Mouse (Mus musculus) spleen, adult 18-20 months (tissue): ENCODE results near the gene Myh2.

ENCODE experiments used
- DNase-seq, 2 experiments: peaks; one replicate each; pipeline ENCODE4 v3.0.0; 2022; ENCODE audit warnings: mixed read lengths in 2 of 2

Gene Myh2

DNA sequence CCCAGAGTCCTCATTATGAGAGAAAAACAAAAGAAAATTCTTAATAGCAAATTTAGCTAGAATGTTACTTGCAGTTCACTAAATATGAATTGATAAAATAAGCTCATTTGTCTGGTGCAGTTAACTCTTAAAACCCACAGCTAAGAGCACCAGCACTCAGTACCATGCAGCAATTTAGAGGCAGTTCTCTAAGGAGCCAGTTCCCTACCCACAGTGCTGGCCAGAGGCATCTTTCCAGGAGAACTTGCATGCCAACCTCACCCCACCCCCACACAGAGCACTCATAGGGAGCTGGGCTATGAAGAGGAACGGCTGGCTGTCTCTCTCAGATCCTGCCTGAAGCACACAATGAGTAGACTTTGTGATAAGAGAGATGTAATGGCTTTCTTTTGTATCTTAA is 17.7 kb upstream of the Myh2 start:
- DNase-seq: no peak

DNA sequence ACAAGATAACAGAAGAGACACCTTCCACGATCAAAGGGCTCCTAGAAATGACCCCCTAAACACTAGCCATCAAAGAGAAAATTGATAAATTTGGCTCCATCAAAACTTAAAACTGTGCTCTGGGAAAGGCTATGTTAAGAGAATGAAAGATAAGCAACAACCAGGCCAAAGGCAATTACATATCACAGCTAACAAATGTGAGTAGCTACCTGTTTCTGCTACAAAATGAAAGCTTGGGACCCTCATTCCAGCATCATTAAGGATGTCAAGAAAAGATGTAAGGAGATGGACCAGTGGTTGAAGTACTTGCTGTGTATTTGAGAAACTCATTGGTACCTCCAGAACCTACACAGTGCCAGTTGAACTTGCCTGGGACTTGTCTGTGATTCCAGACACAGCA is 17.0 kb upstream of the Myh2 start:
- no peak for DNase-seq

DNA sequence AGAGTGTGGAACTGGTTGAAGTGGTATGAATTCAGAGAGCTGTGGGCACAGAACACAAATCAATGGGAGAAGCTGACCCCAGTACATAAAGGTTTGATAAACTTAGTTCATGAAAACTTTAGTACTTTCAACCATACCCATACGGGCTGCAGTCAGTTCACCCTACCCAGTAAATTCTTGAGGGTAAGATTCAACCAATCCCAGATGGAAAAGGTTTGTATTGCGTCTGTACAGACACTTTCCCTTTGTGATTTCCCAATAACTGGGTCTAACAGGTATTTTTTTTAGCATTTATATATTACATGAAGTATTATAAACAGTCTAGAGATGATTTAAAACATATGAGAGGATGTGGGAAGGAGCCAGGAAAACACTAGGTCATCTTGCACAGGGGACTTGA is 15.2 kb upstream of the Myh2 start:
- no peak for DNase-seq

DNA sequence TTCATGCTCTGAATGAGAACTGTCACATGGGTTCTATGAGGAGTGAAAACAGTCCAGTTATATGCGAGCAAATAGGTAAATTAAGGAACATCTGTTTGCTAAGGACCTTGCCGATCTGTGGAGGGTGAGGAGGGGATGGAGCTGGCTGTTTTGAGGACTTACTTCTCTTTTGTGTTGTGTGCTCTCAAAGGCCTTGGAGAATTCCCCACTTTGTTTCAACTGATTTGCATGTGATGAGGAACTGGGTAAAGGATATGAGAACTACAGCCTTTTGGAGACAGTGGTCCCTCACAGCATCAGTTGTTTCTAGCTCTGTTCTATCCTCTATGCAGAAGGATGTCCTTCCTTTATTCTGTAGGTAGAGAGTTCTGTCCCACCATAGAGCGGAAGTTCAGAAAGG is 10.7 kb upstream of the Myh2 start:
- no peak for DNase-seq

DNA sequence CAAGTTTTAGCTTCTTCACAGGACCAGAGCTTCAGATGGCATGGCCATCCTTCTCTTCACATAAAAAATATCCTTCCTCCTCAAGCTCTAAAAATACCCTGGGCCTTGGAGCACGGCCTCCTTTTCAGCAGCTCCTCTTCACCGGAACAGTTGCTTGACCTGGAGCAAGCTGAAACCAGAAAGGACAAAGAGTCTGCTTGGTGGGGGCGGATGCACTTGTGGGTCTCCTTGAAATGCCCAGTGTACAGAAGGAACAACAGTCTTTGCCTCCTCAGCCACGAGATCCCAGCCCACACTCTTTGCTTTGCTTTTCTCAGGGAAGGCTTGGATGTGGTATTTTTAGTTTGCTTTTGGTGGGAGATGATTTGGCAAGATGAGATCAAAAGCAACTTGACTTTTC is 7.1 kb upstream of the Myh2 start:
- no peak for DNase-seq

DNA sequence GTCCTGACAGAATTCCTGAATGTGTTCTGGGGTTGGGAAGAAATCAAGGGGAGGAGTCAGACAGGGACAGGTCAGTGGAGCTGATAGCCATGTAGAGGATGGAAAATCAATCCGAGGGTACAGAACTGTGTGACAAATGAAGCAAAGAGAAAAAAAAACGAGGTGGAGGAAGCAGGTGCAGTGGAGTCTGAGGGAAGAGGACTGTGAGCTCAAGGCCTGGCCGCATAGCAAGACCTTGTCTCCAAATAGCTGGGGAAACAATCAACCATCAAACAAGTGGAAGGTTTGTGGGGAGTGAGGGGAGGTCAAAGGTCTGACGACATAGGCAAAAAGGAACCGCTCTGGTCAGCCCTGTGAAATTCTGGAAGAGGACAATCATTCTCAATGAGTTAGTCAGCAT is 6.0 kb upstream of the Myh2 start:
- DNase-seq: no peak

DNA sequence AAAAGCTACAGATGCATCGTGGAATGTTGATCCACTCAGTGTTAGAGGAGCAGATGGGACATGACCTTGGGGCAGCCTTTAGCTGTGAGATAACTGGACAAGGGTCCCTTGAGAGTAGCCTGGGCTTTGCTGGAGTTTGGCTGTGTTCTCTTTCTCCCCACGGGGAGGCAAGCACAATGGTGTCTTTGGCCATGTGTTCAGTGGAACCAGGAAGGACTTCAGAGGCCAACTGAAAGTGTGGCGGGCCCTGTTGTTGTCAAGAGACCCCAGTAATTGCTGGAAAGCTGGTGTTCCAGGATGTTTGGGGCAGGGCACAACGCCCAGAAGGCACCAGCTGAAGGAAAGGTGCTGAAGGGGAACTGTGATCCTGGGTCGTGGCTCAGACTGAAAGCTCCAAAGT is 1.5 kb upstream of the Myh2 start:
- no peak for DNase-seq

DNA sequence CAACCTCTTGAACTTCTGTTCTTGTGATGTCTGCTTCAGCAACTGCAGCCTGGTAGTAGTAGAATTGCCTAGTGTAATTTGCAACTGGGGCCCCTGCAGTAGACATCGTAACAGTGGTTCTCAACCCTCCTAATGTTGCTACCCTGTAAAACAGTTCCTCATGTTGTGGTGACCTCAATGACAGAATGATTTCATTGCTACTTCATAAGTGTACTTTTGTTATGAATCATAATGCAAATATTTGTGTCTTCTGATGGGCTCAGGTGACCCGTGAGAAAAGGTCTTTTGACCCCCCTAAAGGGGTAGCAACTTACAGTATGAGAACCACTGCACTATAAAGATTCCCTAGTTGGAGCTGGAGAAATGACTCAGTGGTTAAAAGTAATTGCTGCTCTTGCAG is 1.6 kb downstream of the Myh2 start:
- DNase-seq: no peak

DNA sequence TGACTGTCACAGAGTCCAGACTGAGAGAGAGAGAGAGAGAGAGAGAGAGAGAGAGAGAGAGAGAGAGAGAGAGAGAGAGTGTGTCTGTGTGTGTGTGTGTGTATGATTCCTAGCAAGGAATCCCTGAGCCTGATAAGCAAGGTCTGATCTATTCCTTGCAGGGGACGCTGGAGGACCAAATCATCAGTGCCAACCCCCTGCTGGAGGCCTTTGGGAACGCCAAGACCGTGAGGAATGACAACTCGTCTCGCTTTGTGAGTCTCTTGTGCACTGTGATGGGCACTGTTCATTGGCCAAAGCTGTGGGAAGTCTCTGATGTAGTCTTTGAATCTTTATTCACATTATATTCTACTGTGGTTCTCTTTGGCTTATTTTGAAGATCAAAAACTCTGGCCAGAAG is 5.5 kb downstream of the Myh2 start:
- no peak for DNase-seq

DNA sequence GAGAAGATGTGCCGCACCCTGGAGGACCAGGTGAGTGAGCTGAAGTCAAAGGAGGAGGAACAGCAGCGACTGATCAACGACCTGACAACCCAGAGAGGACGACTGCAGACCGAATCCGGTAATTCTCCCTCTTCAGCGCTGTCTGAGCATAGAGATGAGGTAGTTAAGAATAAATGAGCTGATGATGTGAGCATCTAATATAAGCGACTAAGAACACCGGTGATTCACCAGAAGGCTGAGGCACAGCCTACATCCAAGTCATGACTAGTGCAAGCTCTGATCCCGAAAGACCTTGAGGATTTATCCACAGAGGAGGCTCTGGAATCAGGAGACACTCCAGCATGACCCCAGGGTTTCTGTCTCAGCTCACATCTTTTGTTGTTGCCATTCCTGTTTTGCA is 19.5 kb downstream of the Myh2 start:
- no peak for DNase-seq

DNA sequence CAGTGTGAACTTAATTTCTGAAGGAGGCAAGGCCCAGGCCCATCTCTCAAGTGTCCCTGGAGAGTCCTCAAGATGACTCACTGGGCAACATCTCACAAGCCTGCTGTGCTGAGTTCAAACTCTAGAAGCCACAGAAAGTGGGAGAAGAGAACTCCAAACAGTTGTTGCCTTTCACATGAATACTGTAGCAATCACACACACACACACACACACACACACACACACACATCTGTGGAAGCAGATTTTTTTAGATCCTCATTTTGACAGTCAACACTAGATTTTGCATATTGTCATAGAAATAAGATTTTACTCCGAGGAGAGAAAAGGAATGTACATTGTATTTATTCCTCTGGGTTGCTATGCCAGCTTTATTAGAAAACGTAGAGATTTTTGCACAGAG is 20.0 kb downstream of the Myh2 start:
- no peak for DNase-seq

DNA sequence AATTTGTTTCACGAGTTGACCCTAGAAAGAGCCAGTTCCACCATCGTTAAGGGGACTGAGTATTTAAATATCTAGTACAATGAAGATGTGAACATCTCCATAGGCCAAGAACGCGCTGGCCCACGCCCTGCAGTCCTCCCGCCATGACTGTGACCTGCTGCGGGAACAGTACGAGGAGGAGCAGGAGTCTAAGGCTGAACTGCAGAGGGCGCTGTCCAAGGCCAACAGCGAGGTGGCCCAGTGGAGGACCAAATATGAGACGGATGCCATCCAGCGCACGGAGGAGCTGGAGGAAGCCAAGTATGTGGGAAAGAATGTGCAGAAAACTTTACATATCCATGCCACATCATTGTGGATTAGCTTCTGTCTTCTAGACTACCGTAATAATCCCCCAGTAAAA is 20.7 kb downstream of the Myh2 start:
- no peak for DNase-seq

DNA sequence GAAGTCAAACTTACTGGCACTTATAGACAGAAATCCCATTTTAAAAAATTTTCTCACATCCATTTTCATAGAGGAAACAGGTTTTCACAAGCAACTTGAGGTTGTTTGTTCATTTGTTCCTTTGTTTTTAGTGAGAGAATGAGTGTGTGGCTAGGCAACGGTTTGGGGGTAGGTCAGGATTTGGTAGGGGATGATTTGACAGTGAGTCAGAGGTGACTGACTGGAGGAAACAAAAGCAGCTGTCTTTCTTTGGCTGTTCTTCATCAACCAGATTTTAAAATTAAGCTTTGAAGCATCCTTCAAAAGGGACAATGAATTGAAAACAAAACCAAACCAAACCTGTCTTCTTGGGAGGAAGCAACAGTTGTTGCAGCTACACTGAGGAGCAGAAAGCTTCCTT is 28.5 kb downstream of the Myh2 start:
- no peak for DNase-seq

DNA sequence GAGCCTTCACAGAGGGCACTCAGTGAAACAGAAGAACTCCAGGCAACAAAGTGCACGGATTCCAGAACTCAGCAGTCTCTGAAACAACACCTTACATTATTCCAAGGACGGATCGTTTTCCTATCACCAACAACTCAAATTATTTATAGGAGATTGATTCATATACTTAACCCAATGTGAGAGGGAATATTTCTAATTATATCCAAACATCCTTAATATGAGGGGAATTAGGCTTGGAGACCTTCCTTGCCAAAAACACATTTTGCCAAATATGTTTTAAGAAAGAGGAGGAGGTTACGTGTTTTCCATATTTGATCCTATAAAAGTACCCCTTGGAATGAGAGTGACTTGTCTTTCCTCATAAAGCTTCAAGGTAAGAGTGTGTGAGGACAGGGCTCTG is 28.9 kb downstream of the Myh2 start, which contains the start of gene Myh1:
Gene Myh1, plus strand, starts transcription at position 301 of the 400 bp plus-strand sequence.
- DNase-seq: no peak

DNA sequence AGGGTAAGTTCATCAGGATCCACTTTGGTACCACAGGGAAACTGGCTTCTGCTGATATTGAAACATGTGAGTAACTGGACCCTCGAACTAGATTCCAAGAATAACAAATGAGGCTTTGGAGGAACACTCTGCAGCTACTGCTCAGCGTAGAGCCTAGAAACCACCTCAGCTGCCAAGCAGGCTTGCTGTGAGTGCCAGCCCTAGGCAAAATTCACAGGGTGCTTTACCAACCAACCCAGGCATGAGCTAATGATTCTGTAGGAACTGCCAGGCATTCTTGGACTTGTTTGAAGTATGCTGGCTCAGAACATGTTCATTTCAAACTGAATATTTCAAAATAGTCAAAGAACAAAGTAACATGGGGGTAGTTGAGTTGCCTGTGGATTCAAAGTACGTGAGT is 33.9 kb downstream of the Myh2 start:
- DNase-seq: no peak

DNA sequence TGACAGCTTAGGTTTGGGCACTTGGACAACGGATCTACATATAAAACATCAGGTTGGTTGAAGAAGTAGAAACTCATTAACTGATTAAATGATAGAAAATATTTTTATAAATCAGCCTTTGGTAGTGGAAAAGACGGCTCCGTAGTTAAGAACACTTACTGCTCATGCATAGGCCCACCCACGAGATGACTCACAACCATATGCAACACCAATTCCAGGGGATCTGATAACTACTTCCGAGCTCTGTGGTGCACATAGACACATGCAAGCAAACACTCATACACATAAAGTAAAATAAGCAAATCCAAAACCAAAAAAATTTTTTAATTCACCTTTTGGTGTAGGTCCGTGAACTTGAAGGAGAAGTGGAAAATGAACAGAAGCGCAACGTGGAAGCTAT is 51.0 kb downstream of the Myh2 start:
- DNase-seq: no peak

DNA sequence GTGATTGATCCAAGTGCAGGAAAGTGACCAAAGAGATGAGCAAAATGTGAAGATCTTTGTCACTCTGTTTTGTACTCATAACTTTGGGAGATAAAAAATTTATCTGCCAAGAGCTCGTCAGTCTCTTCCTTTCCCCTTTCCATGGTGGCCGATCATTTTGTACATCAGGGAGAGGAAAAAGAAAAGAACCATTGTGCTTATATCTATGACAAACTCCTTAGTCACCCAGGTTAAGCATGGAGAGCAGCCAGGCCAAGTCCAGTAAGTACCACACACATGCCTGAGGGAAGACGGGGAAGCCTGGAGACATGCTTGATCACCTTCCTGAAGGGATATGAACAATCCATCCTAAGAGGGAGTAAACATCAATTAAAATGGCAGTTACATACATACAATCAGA is 53.6 kb downstream of the Myh2 start:
- no peak for DNase-seq

DNA sequence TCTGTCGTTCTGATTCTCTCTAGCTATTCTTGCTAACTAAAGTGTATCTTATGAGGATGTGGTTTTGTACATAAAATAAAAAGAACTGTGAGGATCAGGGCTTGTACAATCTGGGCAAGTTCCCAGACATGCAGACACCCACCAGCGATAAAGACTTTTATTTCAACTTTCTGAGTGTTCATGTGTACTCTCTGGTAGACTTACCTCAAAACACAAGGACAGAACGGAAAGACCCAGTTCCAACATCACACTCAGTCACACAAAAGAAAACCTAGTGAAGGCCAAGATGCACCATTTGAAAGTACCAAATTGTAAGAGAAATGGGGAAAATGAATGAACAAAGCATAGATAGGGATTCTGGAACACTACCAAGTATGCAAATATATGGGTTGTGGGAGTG is 57.9 kb downstream of the Myh2 start:
- no peak for DNase-seq

DNA sequence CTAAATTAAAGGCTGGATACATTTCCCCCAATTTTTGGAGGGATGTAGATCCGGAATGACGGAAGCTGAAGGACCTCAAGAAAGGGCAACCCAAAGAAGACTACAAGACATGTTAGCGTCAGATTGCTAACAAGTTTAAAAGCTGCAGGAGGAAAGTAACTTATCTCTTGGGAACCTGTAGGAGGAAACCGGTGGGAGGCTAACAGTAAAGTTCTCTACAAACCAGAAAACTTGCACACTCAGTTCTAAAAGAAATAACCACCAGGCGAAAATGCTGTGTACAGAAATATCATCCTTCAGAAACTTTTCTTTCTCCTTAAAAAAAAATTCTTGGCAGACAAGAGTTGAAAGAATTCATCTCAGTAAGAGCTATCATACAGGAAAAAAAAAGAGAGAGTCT is 58.3 kb downstream of the Myh2 start:
- DNase-seq: no peak

DNA sequence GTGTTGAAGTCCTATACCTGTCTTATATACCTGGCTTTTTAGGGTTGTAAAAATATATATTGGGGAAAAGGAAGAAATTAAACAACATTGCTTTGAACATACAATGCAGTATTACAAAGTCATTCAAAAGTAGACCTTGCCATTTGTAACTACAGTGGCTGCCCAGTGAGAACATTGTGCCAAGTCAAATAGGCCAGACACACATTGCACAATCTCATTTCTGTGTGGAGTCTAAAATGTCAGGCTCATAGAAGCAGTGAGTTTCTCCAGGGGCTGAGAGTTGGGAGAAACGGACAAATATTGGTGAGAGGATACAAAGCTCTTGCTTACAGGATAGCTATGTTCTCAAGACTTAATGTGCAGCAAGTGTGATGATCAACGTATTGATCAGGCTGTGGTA is 59.1 kb downstream of the Myh2 start:
- DNase-seq: no peak

DNA sequence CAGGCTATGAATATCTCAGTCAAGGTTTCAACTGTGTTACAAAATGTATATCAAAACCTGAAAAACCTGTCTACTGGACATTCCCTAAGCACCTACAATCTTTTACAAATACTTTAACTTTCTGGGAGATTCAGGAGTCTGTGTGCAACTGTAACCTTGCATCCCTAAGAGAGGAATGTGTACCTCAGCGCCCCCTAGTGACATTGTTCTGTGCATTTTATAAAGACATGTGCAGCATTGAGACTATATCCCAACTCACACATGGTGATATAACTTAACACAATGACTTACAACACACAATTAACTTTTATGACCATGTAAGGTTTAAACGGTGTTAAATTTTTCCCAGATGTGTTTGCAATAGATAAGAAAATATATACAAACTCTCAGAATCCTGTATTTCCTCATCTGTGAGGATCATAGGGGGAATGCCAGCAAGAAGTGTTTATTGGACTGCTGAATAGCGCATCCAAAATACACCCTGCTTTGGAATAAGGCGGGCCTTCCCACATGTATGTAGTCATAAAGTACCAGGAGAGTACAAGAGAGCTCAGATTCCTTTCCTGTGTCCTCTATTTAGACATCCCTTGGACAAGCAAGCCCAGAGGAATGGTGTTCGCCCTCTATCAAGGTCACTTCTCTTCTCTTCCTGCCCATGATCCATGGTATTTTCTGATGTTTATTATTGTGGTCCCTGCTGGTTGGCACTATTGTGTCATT is 65.0 kb downstream of the Myh2 start:
- DNase-seq: peak in 1 of 2 experiments; percentile 33

DNA sequence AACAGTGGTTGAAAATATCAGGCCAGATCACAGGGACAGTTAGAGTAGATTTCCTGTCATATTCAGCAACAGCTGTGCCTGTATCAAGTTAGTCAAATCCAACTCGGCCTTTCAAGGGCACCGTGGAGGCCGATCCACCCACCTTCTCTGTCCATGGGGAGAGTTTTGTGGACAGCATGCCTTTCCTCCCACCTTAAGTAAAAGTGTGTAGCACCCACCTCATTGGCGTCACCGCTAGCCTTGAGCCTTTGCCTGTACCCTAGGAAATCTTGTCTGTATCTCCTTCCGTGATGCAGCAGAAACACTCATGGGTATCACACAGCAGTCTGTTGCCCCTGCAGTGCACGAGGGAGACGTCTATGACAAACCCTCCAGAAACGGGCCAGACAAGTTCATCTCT is 66.0 kb downstream of the Myh2 start:
- DNase-seq: no peak

DNA sequence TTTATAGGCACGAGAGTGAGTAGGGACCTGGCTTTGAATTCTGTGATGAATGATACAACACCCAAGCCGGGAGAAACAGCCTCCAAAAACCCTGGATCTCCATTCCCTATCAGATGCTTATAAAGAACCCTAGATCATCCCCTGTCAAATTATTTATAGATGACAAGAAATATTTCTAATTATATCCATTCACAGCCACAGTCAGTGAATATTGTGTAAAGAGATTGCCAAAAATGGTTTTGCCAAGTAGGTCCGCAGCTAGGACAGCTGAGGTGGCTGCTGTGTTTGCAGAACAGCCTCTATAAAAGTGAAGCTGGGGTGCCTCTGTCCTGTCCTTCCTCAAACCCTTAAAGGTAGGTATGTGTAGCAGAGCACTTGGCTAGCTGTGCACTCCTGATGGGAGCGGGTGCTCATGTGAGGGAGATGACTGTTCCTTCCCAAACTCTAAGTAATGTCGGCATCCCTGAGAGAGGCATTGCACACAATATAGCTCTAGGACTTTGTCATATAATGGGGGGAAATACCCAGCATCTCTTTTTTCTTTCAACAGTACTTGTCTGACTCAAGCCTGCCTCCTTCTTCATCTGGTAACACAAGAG is 66.8 kb downstream of the Myh2 start, which contains the start of gene Myh4:
Gene Myh4, plus strand, starts transcription at position 549 of the 599 bp plus-strand sequence.
- DNase-seq: no peak

DNA sequence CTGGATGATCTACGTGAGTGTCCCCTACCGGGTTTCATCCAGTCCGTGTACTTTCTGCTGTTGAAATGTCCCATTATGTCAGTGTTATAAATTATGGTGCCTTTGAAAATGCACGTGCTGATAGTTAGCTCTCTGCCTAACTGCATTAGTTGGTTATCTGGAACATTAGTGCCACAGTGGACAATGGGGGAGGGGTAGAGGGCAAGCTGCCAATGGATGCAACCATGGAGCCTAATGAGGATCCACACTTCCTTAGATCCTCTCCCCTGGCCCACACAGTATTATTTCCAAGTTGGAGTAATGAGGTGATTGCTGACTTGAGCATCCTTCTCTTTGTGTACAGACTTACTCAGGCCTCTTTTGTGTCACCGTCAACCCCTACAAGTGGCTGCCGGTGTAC is 70.2 kb downstream of the Myh2 start:
- DNase-seq: no peak
